Mouse (Mus musculus) urinary bladder, postnatal 0 days (tissue): Measurements from ENCODE around the gene Nup214. TPM values are rescaled to one million over a fixed set of nuclear protein-coding genes. Genes with fewer than 3 reads are reported as not detected.

Experiments used
- microRNA-seq: library from miRNA; unstranded; fragments of <30 nt; microRNA quantifications from one replicate; pipeline ENCODE4, GENCODE M21; 2016
- polyA plus RNA-seq: library from polyadenylated mRNA; unstranded; fragments of >200 nt; fragmentation: Nextera tagmentation; extraction: Ambion mirVana; gene quantifications from 2 replicates; pipeline ENCODE4 v1.2.1, GENCODE M21; 2015

Gene Nup214
- polyA plus RNA-seq = 38.2 and 38.8 TPM in 2 replicates

DNA sequence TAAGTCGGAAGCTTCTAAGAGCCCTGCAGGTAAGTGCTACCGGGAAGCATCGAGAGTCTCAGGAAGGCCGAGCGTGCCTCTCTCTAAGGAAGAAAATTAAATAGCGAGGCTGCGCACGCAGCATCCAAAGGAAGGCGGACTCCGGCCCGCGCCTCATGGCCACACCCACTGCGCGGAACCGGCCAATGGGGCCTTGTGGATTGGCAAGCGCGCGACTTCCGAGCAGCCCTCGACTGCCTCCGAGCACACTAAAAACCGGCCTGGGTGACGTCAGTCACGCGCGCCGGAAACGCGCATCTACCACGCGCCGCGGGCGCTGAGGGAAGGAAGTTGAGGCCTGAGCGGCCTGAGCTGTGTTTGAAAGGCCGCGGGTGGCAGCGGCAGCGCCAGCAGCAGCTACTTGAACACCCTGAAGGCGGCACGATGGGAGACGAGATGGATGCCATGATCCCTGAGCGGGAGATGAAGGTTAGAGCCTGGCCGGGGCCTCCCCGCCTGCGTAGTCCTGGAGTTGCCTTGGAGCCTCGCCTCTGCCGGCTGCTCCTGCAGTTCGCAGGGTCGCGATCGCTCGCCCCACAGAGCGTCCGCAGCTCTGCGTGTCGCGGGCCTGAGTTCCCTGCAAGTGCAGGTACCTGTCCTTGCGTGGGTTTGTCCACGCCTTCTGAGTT, at the start of gene Nup214:
Nup214 (plus strand) TSS at position 296 of the 668 bp plus-strand sequence.

DNA sequence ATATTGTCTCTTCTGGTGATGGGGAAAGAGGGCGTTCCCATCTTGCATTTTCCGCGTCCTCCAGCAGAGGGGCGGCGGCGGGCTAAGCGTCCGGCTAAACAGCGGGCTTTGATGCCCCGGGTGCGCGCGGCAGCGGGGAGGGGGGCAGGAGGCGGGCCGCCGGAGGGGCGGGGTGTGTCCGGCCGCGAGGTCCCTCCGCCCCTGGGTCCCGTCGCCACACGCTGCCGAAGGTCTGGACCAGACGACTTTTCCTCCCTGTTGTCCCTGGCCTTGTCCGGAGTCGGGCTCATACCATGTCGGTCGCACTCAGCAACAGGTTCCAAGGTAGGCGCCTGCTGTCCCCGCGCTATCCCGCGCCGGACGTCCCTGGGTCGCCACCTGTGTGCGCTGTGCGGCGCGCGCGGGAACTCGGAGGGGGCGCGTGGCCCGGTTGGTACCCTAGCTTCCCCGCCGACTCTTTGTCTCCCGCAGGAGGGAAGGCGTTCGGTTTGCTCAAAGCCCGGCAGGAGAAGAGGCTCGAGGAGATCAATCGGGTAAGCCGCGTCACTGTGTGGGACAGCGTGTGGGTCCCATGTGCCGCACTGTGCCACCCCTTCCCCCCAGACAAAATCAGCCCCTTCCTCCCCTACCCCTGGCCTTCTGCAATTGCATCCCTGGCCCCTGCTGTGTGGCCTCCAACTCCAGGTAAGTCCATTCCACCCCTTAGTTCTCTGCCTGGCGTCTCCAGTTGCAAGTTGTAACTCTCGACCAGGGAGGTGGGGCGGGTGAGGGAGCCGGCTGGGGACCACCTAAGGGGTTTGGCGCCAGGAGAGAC, 24.0 kb upstream of the Nup214 start, which contains the start of gene Aif1l:
Aif1l (plus strand) TSS at position 82 of the 814 bp plus-strand sequence.

DNA sequence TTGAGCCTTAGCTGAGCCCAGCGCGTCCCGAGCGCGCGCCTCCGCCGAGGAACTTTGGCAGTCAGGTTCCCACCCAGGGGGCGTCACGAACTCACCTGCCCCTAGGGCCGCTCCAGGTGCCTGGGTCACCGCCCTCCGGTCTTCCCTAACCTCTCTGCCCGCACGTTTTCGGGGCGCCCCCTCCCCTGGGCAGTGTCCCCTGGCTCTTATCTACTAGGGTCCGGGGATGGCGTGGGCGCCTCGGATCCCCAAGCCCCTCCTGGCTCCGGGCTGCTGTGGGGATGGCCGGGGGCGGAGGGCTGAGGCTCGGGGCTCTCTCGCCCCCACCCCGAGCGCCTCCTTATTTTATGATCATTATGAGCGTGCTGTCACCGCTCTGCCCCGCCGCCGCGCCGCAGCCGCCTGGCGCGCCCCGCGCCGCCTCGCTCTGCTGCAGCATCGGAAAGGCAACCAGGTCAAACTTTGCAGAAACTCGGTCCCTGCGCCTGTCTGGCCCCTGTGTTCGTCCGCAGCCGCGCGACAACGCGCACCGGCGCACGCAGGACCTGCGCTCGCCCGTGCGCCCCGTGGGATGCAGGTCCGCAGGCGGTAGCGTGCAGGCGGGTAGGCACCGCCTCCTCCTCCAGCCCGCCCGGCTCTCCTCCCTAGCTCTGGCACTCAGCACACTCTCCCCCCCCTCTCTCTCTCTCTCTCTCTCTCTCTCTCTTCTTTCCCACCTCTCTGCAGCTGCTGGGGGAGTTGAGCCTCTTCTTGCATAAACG, 110.1 kb downstream of the Nup214 start, which contains the start of gene Fam78a:
Fam78a (minus strand) TSS at position 747 of the 761 bp plus-strand sequence.

DNA sequence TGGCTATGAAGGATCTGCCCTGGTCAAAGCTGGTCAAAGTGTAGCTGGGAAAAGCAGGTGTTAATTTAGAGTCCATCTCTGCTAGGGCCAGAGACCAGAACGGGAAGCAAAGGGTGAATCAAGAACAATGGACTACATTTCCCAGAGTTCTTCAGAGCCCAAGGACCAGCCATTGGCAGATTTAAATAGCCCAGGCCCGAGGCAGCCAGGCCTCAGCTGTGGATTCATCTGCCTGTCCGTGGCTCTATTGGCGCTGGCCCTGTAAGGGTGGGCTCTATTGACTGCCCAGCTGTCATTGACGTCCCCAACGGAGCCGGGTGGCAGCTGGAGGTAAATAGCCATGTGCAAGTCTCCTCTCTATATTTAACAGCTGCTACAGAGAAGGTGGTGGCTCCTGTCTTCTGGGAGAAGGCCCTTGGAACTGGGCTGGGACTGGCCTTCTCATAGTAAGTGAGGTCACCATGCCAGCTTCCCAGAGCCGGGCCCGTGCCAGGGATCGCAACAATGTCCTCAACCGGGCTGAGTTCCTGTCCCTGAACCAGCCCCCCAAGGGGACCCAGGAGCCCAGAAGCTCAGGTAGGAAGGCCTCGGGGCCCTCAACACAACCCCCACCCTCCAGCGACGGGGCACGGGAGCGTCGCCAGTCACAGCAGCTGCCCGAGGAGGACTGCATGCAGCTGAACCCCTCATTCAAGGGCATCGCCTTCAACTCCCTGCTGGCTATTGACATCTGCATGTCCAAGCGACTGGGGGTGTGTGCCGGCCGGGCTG, 121.3 kb downstream of the Nup214 start, which contains the start of gene Plpp7:
Plpp7 (plus strand) TSS at position 178 of the 771 bp plus-strand sequence.

Small RNA genes lying within 50 kb of the gene (microRNA-seq; reads per million reads assigned to microRNA genes)
- 1.9 reads per million for gene Mir7674

Other genes starting within 250 kb of the Nup214 start
- 0.07 and 0.19 TPM in 2 replicates for gene Qrfp, start 163.9 kb upstream of the Nup214 start, polyA plus RNA-seq
- gene Fibcd1, start 128.4 kb upstream of the Nup214 start, polyA plus RNA-seq = 0.04 TPM in 1 of 2 replicates, not detected in the other
- 0.54 and 0.58 TPM in 2 replicates for gene Lamc3, start 87.1 kb upstream of the Nup214 start, polyA plus RNA-seq
- gene Aif1l, start 24.3 kb upstream of the Nup214 start, polyA plus RNA-seq = 8.9 and 13.1 TPM in 2 replicates
- 0.37 and 0.65 TPM in 2 replicates for gene Fam78a, start 110.4 kb downstream of the Nup214 start, polyA plus RNA-seq
- gene Plpp7, start 121.1 kb downstream of the Nup214 start, polyA plus RNA-seq = 2.6 and 3.2 TPM in 2 replicates
- 20.9 and 22.2 TPM in 2 replicates for gene Prrc2b, start 176.6 kb downstream of the Nup214 start, polyA plus RNA-seq